Mouse (Mus musculus): Measurements from ENCODE around the gene Atad3a. TPM values are rescaled to one million over a fixed set of nuclear protein-coding genes. Genes with fewer than 3 reads are reported as not detected.

The Atad3a gene
- polyA plus RNA-seq, 1 experiment from 2014 or later = 129 TPM

GRCm38 (mm10) chr4:155785246-155785645 is 24.4 kb upstream of the Atad3a start:
- peak overlapping the region; percentile 75; the same call in 1 of the 2 replicates for H3K4me3 ChIP-seq
- 0 out of 2 replicates have a peak overlapping the region, but pooled peaks have one; percentile 42 for H3K27ac ChIP-seq (replicated peaks)
- 81% methylated on average over 10 of the region's 10 CpGs for WGBS
- peaks cover 31% of the 10 kb centered on the region for H3K4me1 ChIP-seq
- DNase-seq (ENCODE audit: low spot score) = no peak
- no peaks in the 10 kb centered on the region for H3K36me3 ChIP-seq
- H3K27me3 ChIP-seq (ENCODE audit: low read depth, poor library complexity, severe bottlenecking) = peaks cover 12% of the 10 kb centered on the region; the same call in 1 of the 2 replicates
- no peaks in the 10 kb centered on the region for H3K9me3 ChIP-seq (replicated peaks)

- Histone ChIP-seq H3K36me3 (no peaks in the 10 kb centered on the region), H3K27me3 (ENCODE audit: low read depth, poor library complexity, severe bottlenecking) (peaks cover 12% of the 10 kb centered on the region; the same call in 1 of the 2 replicates), H3K27ac (replicated peaks) (peak overlapping the region; percentile 92), H3K4me1 (peaks cover 31% of the 10 kb centered on the region), H3K9me3 (replicated peaks) (no peaks in the 10 kb centered on the region), H3K4me3 (peak overlapping the region; percentile 75)
- DNase-seq (ENCODE audit: low spot score) = peak; percentile 85
- WGBS = under 1% methylated on average over 52 of the region's 52 CpGs
These were observed 23.3 kb upstream of the Atad3a start for GRCm38 (mm10) chr4:155784081-155784701.

- peak overlapping the region; percentile 92 for H3K27ac ChIP-seq (replicated peaks)
- H3K36me3 ChIP-seq = no peaks in the 10 kb centered on the region
- H3K9me3 ChIP-seq (replicated peaks) = no peaks in the 10 kb centered on the region
- WGBS = 45% methylated on average over 16 of the region's 16 CpGs
- H3K27me3 ChIP-seq (ENCODE audit: low read depth, poor library complexity, severe bottlenecking) = peaks cover 12% of the 10 kb centered on the region; the same call in 1 of the 2 replicates
- peaks cover 31% of the 10 kb centered on the region for H3K4me1 ChIP-seq
- peak; percentile 15 for DNase-seq (ENCODE audit: low spot score)
- peak overlapping the region; percentile 75 for H3K4me3 ChIP-seq
These were observed 22.7 kb upstream of the Atad3a start for GRCm38 (mm10) chr4:155783486-155784080.

- H3K36me3 ChIP-seq = no peaks in the 10 kb centered on the region
- H3K9me3 ChIP-seq (replicated peaks) = no peaks in the 10 kb centered on the region
- no peak overlapping the region for H3K27ac ChIP-seq (replicated peaks)
- peaks cover 14% of the 10 kb centered on the region for H3K27me3 ChIP-seq (ENCODE audit: low read depth, poor library complexity, severe bottlenecking)
- 37% methylated on average over 6 of the region's 6 CpGs for WGBS
- no peak overlapping the region for H3K4me3 ChIP-seq
- peaks cover 51% of the 10 kb centered on the region for H3K4me1 ChIP-seq
- peak; percentile 44 for DNase-seq (ENCODE audit: low spot score)
These were observed 20.0 kb upstream of the Atad3a start for GRCm38 (mm10) chr4:155780895-155781294.

GRCm38 (mm10) chr4:155779498-155779897 is 18.6 kb upstream of the Atad3a start:
- H3K27me3 ChIP-seq (ENCODE audit: low read depth, poor library complexity, severe bottlenecking) = peaks cover 15% of the 10 kb centered on the region
- H3K4me1 ChIP-seq = peaks cover 53% of the 10 kb centered on the region
- no peak overlapping the region for H3K27ac ChIP-seq (replicated peaks)
- no peak for DNase-seq (ENCODE audit: low spot score)
- no peak overlapping the region for H3K4me3 ChIP-seq
- WGBS = 88% methylated on average over 4 of the region's 4 CpGs
- no peaks in the 10 kb centered on the region for H3K36me3 ChIP-seq
- no peaks in the 10 kb centered on the region for H3K9me3 ChIP-seq (replicated peaks)

GRCm38 (mm10) chr4:155777816-155778215 is 16.9 kb upstream of the Atad3a start:
- H3K36me3 ChIP-seq = no peaks in the 10 kb centered on the region
- 86% methylated on average over 2 of the region's 2 CpGs for WGBS
- peaks cover 51% of the 10 kb centered on the region for H3K4me1 ChIP-seq
- DNase-seq (ENCODE audit: low spot score) = no peak
- H3K9me3 ChIP-seq (replicated peaks) = no peaks in the 10 kb centered on the region
- peaks cover 32% of the 10 kb centered on the region for H3K27me3 ChIP-seq (ENCODE audit: low read depth, poor library complexity, severe bottlenecking)
- H3K27ac ChIP-seq (replicated peaks) = 0 out of 2 replicates have a peak overlapping the region, but pooled peaks have one; percentile 23
- no peak overlapping the region for H3K4me3 ChIP-seq

GRCm38 (mm10) chr4:155776704-155777335 is 15.9 kb upstream of the Atad3a start:
- Histone ChIP-seq H3K4me3 (no peak overlapping the region), H3K27ac (replicated peaks) (peak overlapping the region; percentile 69), H3K9me3 (replicated peaks) (no peaks in the 10 kb centered on the region), H3K4me1 (peaks cover 51% of the 10 kb centered on the region), H3K36me3 (no peaks in the 10 kb centered on the region), H3K27me3 (ENCODE audit: low read depth, poor library complexity, severe bottlenecking) (peaks cover 42% of the 10 kb centered on the region)
- WGBS = 49% methylated on average over 2 of the region's 2 CpGs
- DNase-seq (ENCODE audit: low spot score) = peak; percentile 61

- Histone ChIP-seq H3K4me1 (peaks cover 49% of the 10 kb centered on the region), H3K27me3 (ENCODE audit: low read depth, poor library complexity, severe bottlenecking) (peaks cover 52% of the 10 kb centered on the region), H3K27ac (replicated peaks) (peak overlapping the region; percentile 2; the same call in 1 of the 2 replicates), H3K4me3 (no peak overlapping the region), H3K9me3 (replicated peaks) (no peaks in the 10 kb centered on the region), H3K36me3 (no peaks in the 10 kb centered on the region)
- 85% methylated on average over 3 of the region's 3 CpGs for WGBS
- no peak for DNase-seq (ENCODE audit: low spot score)
These were observed 15.0 kb upstream of the Atad3a start for GRCm38 (mm10) chr4:155775855-155776254.

GRCm38 (mm10) chr4:155774971-155775740 is 14.3 kb upstream of the Atad3a start:
- Histone ChIP-seq H3K4me3 (peak overlapping the region; percentile 54), H3K36me3 (no peaks in the 10 kb centered on the region), H3K27ac (replicated peaks) (peak overlapping the region; percentile 2; the same call in 1 of the 2 replicates), H3K27me3 (ENCODE audit: low read depth, poor library complexity, severe bottlenecking) (peaks cover 57% of the 10 kb centered on the region), H3K9me3 (replicated peaks) (no peaks in the 10 kb centered on the region), H3K4me1 (peaks cover 54% of the 10 kb centered on the region)
- DNase-seq (ENCODE audit: low spot score) = no peak
- 68% methylated on average over 9 of the region's 9 CpGs for WGBS

GRCm38 (mm10) chr4:155774280-155774754 is 13.4 kb upstream of the Atad3a start, which contains the start of gene Vwa1:
Gene Vwa1 (minus strand): TSS chr4:155774698.
- peak within 1 kb of the TSS; percentile 63; the same call in 1 of the 2 replicates for H3K27ac ChIP-seq (replicated peaks)
- DNase-seq (ENCODE audit: low spot score) = peak; percentile 81
- H3K4me3 ChIP-seq = peak within 1 kb of the TSS; percentile 54
- peaks cover 57% of the 10 kb centered on the region for H3K27me3 ChIP-seq (ENCODE audit: low read depth, poor library complexity, severe bottlenecking)
- WGBS = 2% methylated on average over 35 of the region's 35 CpGs
- H3K9me3 ChIP-seq (replicated peaks) = no peaks in the 10 kb centered on the region
- peaks cover 62% of the 10 kb centered on the region for H3K4me1 ChIP-seq
- no peaks in the 10 kb centered on the region for H3K36me3 ChIP-seq

GRCm38 (mm10) chr4:155773335-155774078 is 12.6 kb upstream of the Atad3a start:
- no peaks in the 10 kb centered on the region for H3K9me3 ChIP-seq (replicated peaks)
- WGBS = 32% methylated on average over 5 of the region's 5 CpGs
- H3K36me3 ChIP-seq = no peaks in the 10 kb centered on the region
- H3K4me3 ChIP-seq = peak overlapping the region; percentile 54
- peaks cover 57% of the 10 kb centered on the region for H3K27me3 ChIP-seq (ENCODE audit: low read depth, poor library complexity, severe bottlenecking)
- no peak for DNase-seq (ENCODE audit: low spot score)
- no peak overlapping the region; the same call in 1 of the 2 replicates for H3K27ac ChIP-seq (replicated peaks)
- H3K4me1 ChIP-seq = peaks cover 62% of the 10 kb centered on the region

Data from midbrain, embryonic 10.5 days (tissue).